Mouse (Mus musculus) gastrocnemius, postnatal 10 days (tissue): ENCODE results near the gene Ctdspl. TPM values are rescaled to one million over a fixed set of nuclear protein-coding genes. Genes with fewer than 3 reads are reported as not detected.
A peak's percentile ranks its signal among the peaks of the same experiment; 100 is the strongest.

Experiments
- DNase-seq: peaks from one replicate; pipeline ENCODE4 v3.0.0; 2021; ENCODE audit warnings: mixed read lengths
- total RNA-seq, 2 experiments: library from RNA; stranded (reverse); gene quantifications; 2 replicates each; pipeline ENCODE4 v1.2.3; 2021

Gene Ctdspl
- total RNA-seq, 2 experiments from 2014 or later = 14.5 to 14.6 TPM

GRCm38 (mm10) chr9:119028226-119029195 is 102.3 kb downstream of the Ctdspl start:
- DNase-seq = no peak

GRCm38 (mm10) chr9:119029568-119029967 is 103.3 kb downstream of the Ctdspl start:
- peak; percentile 82 for DNase-seq

GRCm38 (mm10) chr9:119031038-119031437 is 104.8 kb downstream of the Ctdspl start:
- DNase-seq = no peak

GRCm38 (mm10) chr9:119031772-119032171 is 105.5 kb downstream of the Ctdspl start:
- peak; percentile 70 for DNase-seq

- DNase-seq = no peak
These were observed 106.3 kb downstream of the Ctdspl start for GRCm38 (mm10) chr9:119032538-119032937.

GRCm38 (mm10) chr9:119033111-119033921 is 107.1 kb downstream of the Ctdspl start:
- no peak for DNase-seq

GRCm38 (mm10) chr9:119034069-119034468 is 107.8 kb downstream of the Ctdspl start:
- DNase-seq = no peak

- DNase-seq = no peak
These were observed 108.7 kb downstream of the Ctdspl start for GRCm38 (mm10) chr9:119034676-119035665.

- peak; percentile 71 for DNase-seq
These were observed 109.6 kb downstream of the Ctdspl start for GRCm38 (mm10) chr9:119035836-119036235.

- no peak for DNase-seq
These were observed 111.0 kb downstream of the Ctdspl start for GRCm38 (mm10) chr9:119037076-119037730.

- no peak for DNase-seq
These were observed 112.3 kb downstream of the Ctdspl start for GRCm38 (mm10) chr9:119038574-119038973.

GRCm38 (mm10) chr9:119040101-119040775 is 114.0 kb downstream of the Ctdspl start:
- no peak for DNase-seq

- no peak for DNase-seq
These were observed 122.1 kb downstream of the Ctdspl start for GRCm38 (mm10) chr9:119048182-119048903.

- DNase-seq = no peak
These were observed 124.9 kb downstream of the Ctdspl start for GRCm38 (mm10) chr9:119051158-119051557.

GRCm38 (mm10) chr9:119052154-119052944 is 126.1 kb downstream of the Ctdspl start, which contains the start of gene Vill:
TSS of gene Vill (plus strand) at chr9:119052778.
- no peak for DNase-seq

GRCm38 (mm10) chr9:119053964-119054576 is 127.8 kb downstream of the Ctdspl start:
- DNase-seq = no peak

- DNase-seq = no peak
These were observed 129.1 kb downstream of the Ctdspl start for GRCm38 (mm10) chr9:119055336-119055735.

GRCm38 (mm10) chr9:119058245-119058644 is 132.0 kb downstream of the Ctdspl start:
- no peak for DNase-seq
